Mouse (Mus musculus) embryo, embryonic 11 days (tissue): ENCODE results near the gene Gm20773.
"Not testable (repeated sequence)": the region's sequence is repeated elsewhere in the genome, so short reads cannot be mapped to it uniquely, and the experiment has no call there.

Experiments
- DNase-seq: peaks from one replicate; pipeline ENCODE4 v3.0.0-alpha.2; 2015

The Gm20773 gene

GRCm38 (mm10) chrY:13493726-13494125, at the start of gene Gm20773:
TSS of gene Gm20773 (plus strand) at chrY:13494026.
- DNase-seq: not testable (repeated sequence)

DNA sequence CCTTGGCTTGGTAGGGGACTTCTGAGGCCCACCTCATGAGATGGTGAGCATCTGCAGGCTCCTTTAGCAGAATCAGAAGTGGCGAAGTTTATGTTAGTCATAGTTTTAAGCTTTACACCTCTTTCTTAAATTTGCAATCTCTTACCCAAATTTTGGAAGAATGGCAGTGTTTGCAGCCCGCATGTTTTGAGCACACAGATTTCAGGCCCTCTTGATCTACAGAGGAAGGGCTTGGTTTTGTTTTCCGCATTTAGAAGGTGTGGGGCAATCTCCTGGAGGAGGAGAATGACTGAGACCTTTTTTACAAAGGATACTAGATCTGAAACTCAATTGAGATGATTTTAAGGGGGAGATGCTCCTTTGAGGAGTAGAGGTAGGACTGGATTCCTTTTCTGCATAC, 28.3 kb upstream of the Gm20773 start, which contains the start of gene Gm21866:
TSS of gene Gm21866 (minus strand) at position 101 of the 400 bp plus-strand sequence.
- not testable (repeated sequence) for DNase-seq
